Mouse (Mus musculus): ENCODE measurements at regions not wholly inside any gene's neighbourhood (a gene's known extent, or its start where the extent isn't known, plus 50 kb on each side); places are given as distances from the start of the nearest gene placed in this dataset.

GRCm38 (mm10) chr5:120340696-120341231, 90.7 kb upstream of the Lhx5 start:
- TF ChIP-seq CTCF (IDR thresholded peaks at IDR 0.05; ENCODE audit: extremely low read depth, insufficient read length, insufficient replicate concordance, low read depth, low read length) (no peak), POLR2A (IDR thresholded peaks at IDR 0.05; ENCODE audit: low read depth, low read length) (no peak)

Data from small intestine, adult 2 months (tissue).